Mouse (Mus musculus) intestine, embryonic 14.5 days (tissue): ENCODE results near the gene Zfp870. TPM values are rescaled to one million over a fixed set of nuclear protein-coding genes. Genes with fewer than 3 reads are reported as not detected.
A peak's percentile ranks its signal among the peaks of the same experiment; 100 is the strongest.
"Not testable (repeated sequence)": the region's sequence is repeated elsewhere in the genome, so short reads cannot be mapped to it uniquely, and the experiment has no call there.

Experiments
- ATAC-seq: fragments of 200-750 bp; cut with Nextera tagmentation; replicated peaks from 2 replicates; pipeline ENCODE4 v1.8.0; 2017; ENCODE audit warnings: low read depth, moderate number of reproducible peaks, moderate TSS enrichment, moderate library complexity; ENCODE audit not compliant: low FRiP score, low TSS enrichment
- DNase-seq: peaks from one replicate; pipeline ENCODE4 v3.0.0-alpha.2; 2018; ENCODE audit warnings: low spot score
- H3K27ac ChIP-seq: fragments of 300-500 bp; sonication (generic); 2 replicates; pipeline ENCODE4 v1.5.1; 2014; ENCODE audit warnings: low read depth, mild to moderate bottlenecking, control low read depth
- H3K27me3 ChIP-seq: fragments of 300-500 bp; sonication (generic); replicated peaks from 2 replicates; pipeline ENCODE4 v1.6.1; 2014; ENCODE audit warnings: low read length, control low read depth; ENCODE audit not compliant: control insufficient read depth, insufficient read depth
- H3K36me3 ChIP-seq: fragments of 300-500 bp; sonication (generic); 2 replicates; pipeline ENCODE4 v1.6.1; 2014; ENCODE audit warnings: low read length, control low read depth; ENCODE audit not compliant: control insufficient read depth, insufficient read depth
- H3K4me1 ChIP-seq: fragments of 300-500 bp; sonication (generic); replicated peaks from 2 replicates; pipeline ENCODE4 v1.6.1; 2014; ENCODE audit warnings: low read length, control low read depth, mixed read lengths; ENCODE audit not compliant: control insufficient read depth, insufficient read depth
- H3K4me2 ChIP-seq: fragments of 300-500 bp; sonication (generic); 2 replicates; pipeline ENCODE4 v1.6.1; 2014; ENCODE audit warnings: low read length
- H3K4me3 ChIP-seq: fragments of 300-500 bp; sonication (generic); 2 replicates; pipeline ENCODE4 v1.5.1; 2014; ENCODE audit warnings: low read depth, low read length, control low read depth, mixed read lengths
- H3K9ac ChIP-seq: fragments of 300-500 bp; sonication (generic); 2 replicates; pipeline ENCODE4 v1.6.1; 2014; ENCODE audit warnings: mild to moderate bottlenecking, low read length
- H3K9me3 ChIP-seq: fragments of 300-500 bp; sonication (generic); 2 replicates; pipeline ENCODE4 v1.6.1; 2016; ENCODE audit warnings: low read length, control low read depth; ENCODE audit not compliant: control insufficient read depth
- WGBS: fragments of 180-500 bp; shearing (Covaris S2); extraction: QIAGEN DNeasy Blood & Tissue Kit; methylation state at CpG from one replicate; pipeline ENCODE4 v1.1.7; 2014; 5-methylcytosine and 5-hydroxymethylcytosine counted together
- polyA plus RNA-seq: library from polyadenylated mRNA; unstranded; fragments of >200 nt; fragmentation: Nextera tagmentation; extraction: Ambion mirVana; gene quantifications from 2 replicates; pipeline ENCODE4 v1.2.1, GENCODE M21; 2014

Gene Zfp870
- polyA plus RNA-seq, 1 experiment from 2014 or later: 6.7 TPM

DNA sequence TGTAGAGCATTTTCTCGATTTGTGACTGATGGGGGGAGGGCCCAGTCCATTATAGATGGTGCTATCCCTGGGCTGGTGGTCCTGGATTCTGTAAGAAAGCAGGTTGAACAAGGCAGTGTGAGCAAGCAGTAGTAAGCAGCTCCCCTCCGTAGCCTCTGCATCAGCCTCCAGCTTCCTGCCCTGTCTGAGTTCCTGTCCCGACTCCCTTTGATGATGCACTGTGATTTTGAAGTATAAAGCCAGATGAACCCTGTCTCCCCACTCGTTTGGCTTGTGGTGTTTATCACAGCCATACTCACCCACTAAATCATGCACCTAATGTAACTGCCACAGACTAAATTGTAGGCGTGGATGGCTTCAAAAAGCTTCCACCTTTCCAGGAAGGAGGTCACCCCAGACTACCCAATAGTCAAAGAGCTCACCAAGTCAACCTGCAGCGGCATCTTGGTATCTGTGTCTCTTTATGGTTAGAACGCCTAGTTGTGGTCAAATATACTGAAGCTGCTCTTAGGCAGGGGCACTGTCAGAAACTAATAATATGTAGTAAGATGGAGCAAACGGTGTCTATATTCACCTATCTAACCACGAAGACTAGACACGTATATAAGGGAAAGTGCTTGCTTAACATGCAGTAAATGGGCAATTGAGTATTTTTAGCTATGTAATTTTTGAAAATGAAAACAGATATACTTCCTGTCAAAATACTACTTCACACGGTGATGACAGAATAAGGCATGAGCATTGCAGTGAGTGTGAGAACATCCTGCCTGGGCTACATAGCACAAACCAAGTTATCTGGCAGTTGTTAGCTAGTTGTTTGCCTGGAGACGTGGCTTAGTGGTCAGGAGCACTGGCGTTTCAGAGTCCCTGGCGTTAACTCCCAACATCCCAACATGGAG lies 10.9 kb downstream of the Zfp870 start:
- H3K27me3 ChIP-seq: no peaks in the 10 kb centered on the region
- no peak overlapping the region for H3K9ac ChIP-seq
- WGBS: 88% methylated on average over 14 of the region's 14 CpGs
- H3K4me1 ChIP-seq: no peaks in the 10 kb centered on the region
- peaks cover 52% of the 10 kb centered on the region for H3K36me3 ChIP-seq
- H3K4me3 ChIP-seq: no peak overlapping the region
- ATAC-seq (no peak), DNase-seq (no peak)
- H3K4me2 ChIP-seq: no peak overlapping the region
- no peak overlapping the region for H3K27ac ChIP-seq
- no peaks in the 10 kb centered on the region for H3K9me3 ChIP-seq

DNA sequence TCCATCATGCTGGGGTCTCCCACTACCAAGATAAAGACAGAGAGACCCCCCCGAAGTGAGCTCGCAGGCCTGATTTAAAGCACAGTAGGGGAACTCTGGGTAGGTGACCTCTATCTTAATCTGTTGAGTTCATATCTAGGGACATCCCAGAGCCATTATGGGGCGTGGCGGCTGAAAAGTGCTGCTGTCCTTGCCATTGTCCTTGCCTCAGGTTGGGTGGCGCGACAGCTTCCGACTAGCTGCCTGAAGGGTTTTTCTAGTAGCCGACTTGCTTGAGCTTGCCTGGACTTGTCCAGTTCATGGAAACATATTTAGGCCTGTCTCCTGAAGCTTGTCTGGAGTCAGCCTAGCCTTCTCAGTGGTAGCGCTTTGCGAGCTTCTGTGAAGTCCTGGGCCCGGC lies 12.7 kb downstream of the Zfp870 start:
- no peak for DNase-seq
- Histone ChIP-seq H3K4me3 (no peak overlapping the region), H3K4me1 (no peaks in the 10 kb centered on the region), H3K9ac (no peak overlapping the region), H3K27me3 (no peaks in the 10 kb centered on the region), H3K27ac (no peak overlapping the region), H3K36me3 (peaks cover 34% of the 10 kb centered on the region), H3K9me3 (no peaks in the 10 kb centered on the region), H3K4me2 (peak overlapping the region; percentile 8; the same call in 1 of the 2 replicates)
- 84% methylated on average over 11 of the region's 11 CpGs for WGBS
- ATAC-seq: no peak

DNA sequence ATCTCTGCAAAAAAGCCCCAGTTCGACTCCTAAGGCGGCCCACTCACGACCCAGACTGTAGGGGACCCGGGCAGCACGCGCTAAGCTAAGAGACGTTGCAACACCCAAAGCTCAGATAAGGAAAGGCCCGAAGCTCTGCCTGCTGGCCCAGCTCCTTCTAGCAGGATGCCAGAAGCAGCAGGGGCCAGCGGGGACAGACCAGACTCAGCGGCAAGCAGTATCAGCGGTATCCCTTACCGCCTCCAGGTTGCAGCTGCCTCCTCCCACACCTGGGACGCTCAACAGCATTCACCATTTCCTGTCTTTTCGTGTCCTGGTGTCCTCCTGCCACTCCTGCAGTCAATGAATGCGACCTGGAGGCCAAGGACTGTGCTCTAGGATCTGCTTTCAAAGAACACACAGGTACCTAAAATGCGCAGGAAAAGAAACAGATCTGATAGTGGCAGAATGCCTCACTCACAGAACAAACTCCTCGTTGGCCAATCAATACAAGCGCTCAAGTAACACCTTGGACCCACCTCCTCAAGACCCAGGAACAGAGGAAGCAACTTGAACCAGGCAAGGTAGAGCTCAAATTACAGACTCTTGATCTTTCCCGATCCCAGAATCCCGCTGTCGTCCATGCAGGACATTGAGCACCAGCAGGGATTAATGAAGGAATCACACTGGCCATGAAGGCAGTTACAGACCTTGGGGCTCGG lies 13.8 kb downstream of the Zfp870 start:
- Histone ChIP-seq H3K9me3 (no peaks in the 10 kb centered on the region), H3K9ac (0 out of 2 replicates have a peak overlapping the region, but pooled peaks have one; percentile 1), H3K4me3 (peak overlapping the region; percentile 25), H3K36me3 (peaks cover 22% of the 10 kb centered on the region), H3K27ac (0 out of 2 replicates have a peak overlapping the region, but pooled peaks have one; percentile 16), H3K4me2 (peak overlapping the region; percentile 34), H3K27me3 (no peaks in the 10 kb centered on the region), H3K4me1 (no peaks in the 10 kb centered on the region)
- 3% methylated on average over 22 of the region's 22 CpGs for WGBS
- DNase-seq (peak; percentile 68), ATAC-seq (peak; percentile 78)

DNA sequence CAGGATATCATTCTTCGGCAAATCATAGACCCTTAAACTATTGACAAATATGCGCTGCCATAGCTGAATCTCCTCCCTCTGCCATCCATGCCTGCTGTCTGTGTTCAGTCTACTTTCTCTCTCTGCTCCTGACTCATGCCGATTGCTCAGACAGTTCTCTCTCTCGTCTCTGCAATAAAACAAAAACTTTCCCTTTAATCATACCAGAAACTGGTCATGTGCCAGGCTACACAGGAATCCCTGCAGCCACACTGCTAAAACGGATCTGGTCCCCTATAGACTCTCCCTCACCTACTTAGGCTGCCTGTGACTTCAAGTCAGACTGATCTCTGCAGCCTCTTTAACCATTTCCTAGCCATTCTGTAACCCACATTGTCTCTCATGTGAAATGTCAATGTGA lies 18.7 kb downstream of the Zfp870 start:
- H3K4me1 ChIP-seq: no peaks in the 10 kb centered on the region
- H3K36me3 ChIP-seq: no peaks in the 10 kb centered on the region
- no peak for ATAC-seq
- H3K9ac ChIP-seq: no peak overlapping the region
- no peaks in the 10 kb centered on the region for H3K27me3 ChIP-seq
- no peak for DNase-seq
- H3K27ac ChIP-seq: no peak overlapping the region
- WGBS: 67% methylated on average over 5 of the region's 5 CpGs
- H3K9me3 ChIP-seq: no peaks in the 10 kb centered on the region
- no peak overlapping the region for H3K4me3 ChIP-seq
- H3K4me2 ChIP-seq: no peak overlapping the region

DNA sequence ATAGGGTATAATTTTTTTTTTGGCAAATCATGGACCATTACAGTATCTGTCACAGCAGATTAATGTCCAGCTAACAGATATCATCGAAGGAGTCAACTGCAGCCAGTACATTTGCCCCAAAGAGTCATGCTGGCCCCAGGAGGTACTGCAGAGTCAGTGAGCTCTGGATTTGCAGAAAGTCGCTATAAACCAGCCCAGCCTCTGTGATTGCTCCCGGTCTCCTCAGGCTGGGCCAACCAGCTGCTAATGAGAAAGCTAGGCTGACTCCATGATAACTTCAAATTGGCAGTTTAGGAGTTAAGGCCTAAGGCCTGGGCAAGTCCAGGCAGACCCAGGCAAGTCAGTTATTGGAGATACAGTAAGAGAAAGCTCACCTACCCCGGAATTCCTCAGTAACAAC lies 19.4 kb downstream of the Zfp870 start:
- DNase-seq (no peak), ATAC-seq (no peak)
- H3K4me1 ChIP-seq: no peaks in the 10 kb centered on the region
- no peaks in the 10 kb centered on the region for H3K9me3 ChIP-seq
- WGBS: 72% methylated on average over 4 of the region's 4 CpGs
- no peak overlapping the region for H3K27ac ChIP-seq
- H3K36me3 ChIP-seq: no peaks in the 10 kb centered on the region
- H3K9ac ChIP-seq: no peak overlapping the region
- H3K4me3 ChIP-seq: no peak overlapping the region
- H3K4me2 ChIP-seq: no peak overlapping the region
- no peaks in the 10 kb centered on the region for H3K27me3 ChIP-seq

DNA sequence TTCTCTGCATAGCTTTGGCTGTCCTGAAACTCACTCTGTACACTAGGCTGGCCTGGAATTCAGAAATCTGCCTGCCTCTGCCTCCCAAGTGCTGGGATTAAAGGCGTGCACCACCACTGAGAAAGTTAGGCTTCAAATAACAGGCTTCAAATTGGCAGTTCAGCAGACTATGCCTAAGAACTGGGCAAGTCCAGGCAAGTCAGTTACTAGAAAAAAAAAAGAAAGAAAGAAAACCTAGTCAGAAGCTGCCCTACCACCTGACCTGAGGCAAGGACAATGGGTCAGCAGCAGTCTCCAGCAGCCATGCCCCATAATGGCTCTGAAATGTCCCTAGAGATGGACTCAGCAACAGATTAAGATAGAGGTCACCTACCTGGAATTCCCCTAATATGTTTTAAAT lies 20.0 kb downstream of the Zfp870 start:
- Histone ChIP-seq H3K9me3 (no peaks in the 10 kb centered on the region), H3K27ac (no peak overlapping the region), H3K36me3 (no peaks in the 10 kb centered on the region), H3K4me2 (no peak overlapping the region), H3K27me3 (no peaks in the 10 kb centered on the region), H3K9ac (no peak overlapping the region), H3K4me3 (no peak overlapping the region), H3K4me1 (no peaks in the 10 kb centered on the region)
- 89% methylated on average over 1 of the region's 1 CpGs for WGBS
- no peak for ATAC-seq
- no peak for DNase-seq

DNA sequence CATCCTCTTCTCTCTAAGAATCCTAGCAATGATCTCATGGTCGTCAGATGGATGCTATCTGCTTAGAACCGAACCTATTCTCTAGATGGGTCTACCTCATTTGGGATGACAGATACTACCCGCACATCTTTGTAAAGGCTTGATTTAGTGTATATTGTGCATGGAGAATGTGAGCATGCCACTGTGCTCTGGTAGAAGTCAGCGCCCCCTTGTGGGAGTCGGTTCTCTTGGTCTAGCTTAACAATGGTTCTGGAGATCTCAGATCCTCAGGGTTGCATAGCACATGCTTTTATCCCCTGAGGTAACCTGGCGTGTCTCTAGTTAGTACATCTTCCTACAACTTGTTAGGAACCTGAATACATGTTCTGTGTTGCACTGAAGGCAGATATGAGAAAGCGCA lies 24.2 kb downstream of the Zfp870 start:
- H3K4me1 ChIP-seq, H3K9ac ChIP-seq, DNase-seq, ATAC-seq, H3K4me3 ChIP-seq, H3K27me3 ChIP-seq, H3K27ac ChIP-seq, H3K9me3 ChIP-seq, H3K4me2 ChIP-seq, H3K36me3 ChIP-seq: not testable (repeated sequence)
- WGBS: 52% methylated on average over 3 of the region's 7 CpGs

DNA sequence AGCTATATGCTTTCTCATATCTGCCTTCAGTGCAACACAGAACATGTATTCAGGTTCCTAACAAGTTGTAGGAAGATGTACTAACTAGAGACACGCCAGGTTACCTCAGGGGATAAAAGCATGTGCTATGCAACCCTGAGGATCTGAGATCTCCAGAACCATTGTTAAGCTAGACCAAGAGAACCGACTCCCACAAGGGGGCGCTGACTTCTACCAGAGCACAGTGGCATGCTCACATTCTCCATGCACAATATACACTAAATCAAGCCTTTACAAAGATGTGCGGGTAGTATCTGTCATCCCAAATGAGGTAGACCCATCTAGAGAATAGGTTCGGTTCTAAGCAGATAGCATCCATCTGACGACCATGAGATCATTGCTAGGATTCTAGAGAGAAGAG lies 34.7 kb downstream of the Zfp870 start:
- H3K4me3 ChIP-seq, H3K27me3 ChIP-seq, H3K9me3 ChIP-seq, H3K4me2 ChIP-seq, DNase-seq, H3K9ac ChIP-seq, H3K27ac ChIP-seq, H3K4me1 ChIP-seq, ATAC-seq, H3K36me3 ChIP-seq: not testable (repeated sequence)
- 47% methylated on average over 3 of the region's 6 CpGs for WGBS
